Mouse (Mus musculus): ENCODE measurements around the gene Pi4k2b.
"Not testable (repeated sequence)": the region's sequence is repeated elsewhere in the genome, so short reads cannot be mapped to it uniquely, and the experiment has no call there.

DNA sequence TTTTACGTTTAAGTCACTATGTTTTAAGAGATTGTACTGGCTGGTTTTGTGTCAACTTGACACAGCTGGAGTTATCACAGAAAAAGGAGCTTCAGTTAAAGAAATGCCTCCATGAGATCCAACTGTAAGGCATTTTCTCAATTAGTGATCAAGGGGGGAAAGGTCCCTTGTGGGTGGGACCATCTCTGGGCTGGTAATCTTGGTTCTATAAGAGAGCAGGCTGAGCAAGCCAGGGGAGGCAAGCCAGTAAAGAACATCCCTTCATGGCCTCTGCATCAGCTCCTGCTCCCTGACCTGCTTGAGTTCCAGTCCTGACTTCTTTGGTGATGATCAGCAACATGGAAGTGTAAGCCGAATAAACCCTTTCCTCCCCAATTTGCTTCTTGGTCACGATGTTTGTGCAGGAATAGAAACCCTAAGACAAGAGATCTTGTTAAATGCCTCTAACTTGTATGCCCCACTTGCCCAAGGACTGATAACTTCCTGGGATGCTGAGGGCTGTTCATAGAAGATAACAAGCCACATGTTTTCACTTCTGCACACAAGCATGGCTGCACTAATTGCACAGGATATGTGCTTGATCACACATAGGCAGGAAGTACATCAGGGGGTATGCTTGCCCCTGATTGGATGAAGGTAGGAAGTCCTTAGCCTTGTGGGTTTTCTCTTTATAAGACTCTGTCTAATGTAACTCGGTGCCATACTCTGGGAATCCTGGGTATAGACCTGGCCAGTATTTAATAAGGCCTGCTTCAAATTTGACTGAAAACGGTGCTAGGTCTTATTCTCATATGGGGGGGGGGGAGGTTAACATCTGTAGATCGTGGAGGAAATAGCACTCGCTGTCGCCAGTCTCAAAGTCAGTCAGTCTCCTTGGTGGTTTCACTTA lies 35.3 kb downstream of the Pi4k2b start:
- TF ChIP-seq MAX (IDR thresholded peaks at IDR 0.05); CTCF (IDR thresholded peaks at IDR 0.05; ENCODE audit: control insufficient read depth, insufficient read depth, insufficient read length); MYOG (IDR thresholded peaks at IDR 0.05; ENCODE audit: control insufficient read depth, extremely low read depth, insufficient read length); MYOD1 (IDR thresholded peaks at IDR 0.05; ENCODE audit: control insufficient read depth, insufficient read length, low read depth); USF1 (IDR thresholded peaks at IDR 0.05; ENCODE audit: low read depth); CEBPB (IDR thresholded peaks at IDR 0.05; ENCODE audit: low read depth); FOSL1 (IDR thresholded peaks at IDR 0.05; ENCODE audit: insufficient read depth, low read length, poor library complexity, severe bottlenecking): not testable (repeated sequence)

Data from C2C12 (cell line).